Mouse (Mus musculus) MEL (cell line): Measurements from ENCODE around the gene Erbb4. TPM values are rescaled to one million over a fixed set of nuclear protein-coding genes. Genes with fewer than 3 reads are reported as not detected.

Experiments
- DNase-seq: peaks from one replicate; pipeline ENCODE4 v3.0.0; 2011; ENCODE audit warnings: low read depth, low spot score
- H3K27ac ChIP-seq: 2 replicates; pipeline ENCODE4 v1.5.1; 2012; ENCODE audit warnings: low read depth, mild to moderate bottlenecking, control low read depth, low read length, moderate library complexity; ENCODE audit not compliant: control insufficient read depth
- H3K27me3 ChIP-seq, 2 experiments: fragments of 150-350 bp in 1 of 2; sonication (generic) in 1 of 2; 2 replicates each; pipeline ENCODE4 v1.6.1; 2012; ENCODE audit warnings: low read length in 2 of 2, mild to moderate bottlenecking in 2 of 2, improper control_type of control experiment in 1 of 2, moderate library complexity in 1 of 2; ENCODE audit not compliant: insufficient read depth in 2 of 2, control insufficient read depth in 1 of 2
- H3K36me3 ChIP-seq, 2 experiments: 2 replicates each; pipeline ENCODE4 v1.6.1; 2012 to 2014; ENCODE audit warnings: low read length in 2 of 2, improper control_type of control experiment in 1 of 2, inconsistent platforms in 1 of 2, mild to moderate bottlenecking in 1 of 2; ENCODE audit not compliant: insufficient read depth in 2 of 2, control insufficient read depth in 1 of 2
- H3K4me1 ChIP-seq, 2 experiments: fragments of 150-350 bp in 1 of 2; sonication (generic) in 1 of 2; 2 replicates each; pipeline ENCODE4 v1.6.1; 2012; ENCODE audit warnings: low read length in 2 of 2, improper control_type of control experiment in 1 of 2, mild to moderate bottlenecking in 1 of 2; ENCODE audit not compliant: insufficient read depth in 2 of 2, control insufficient read depth in 1 of 2
- H3K4me3 ChIP-seq, 2 experiments: fragments of 150-350 bp in 1 of 2; sonication (generic) in 1 of 2; 2 replicates each; pipeline ENCODE4 v1.5.1; 2012; ENCODE audit warnings: low read depth in 2 of 2, low read length in 2 of 2, mild to moderate bottlenecking in 2 of 2, moderate library complexity in 2 of 2, control low read depth in 1 of 2, improper control_type of control experiment in 1 of 2; ENCODE audit not compliant: control insufficient read depth in 1 of 2, insufficient read depth in 1 of 2
- H3K79me2 ChIP-seq: 2 replicates; pipeline ENCODE4 v1.6.1; 2012; ENCODE audit warnings: mild to moderate bottlenecking, low read length, moderate library complexity; ENCODE audit not compliant: control insufficient read depth, poor library complexity, insufficient read depth
- H3K9ac ChIP-seq: 2 replicates; pipeline ENCODE4 v1.6.1; 2012; ENCODE audit warnings: low read depth, mild to moderate bottlenecking, control low read depth, low read length, moderate library complexity; ENCODE audit not compliant: control insufficient read depth, poor library complexity, severe bottlenecking
- H3K9me3 ChIP-seq: fragments of 150-350 bp; sonication (generic); replicated peaks from 2 replicates; pipeline ENCODE4 v1.6.1; 2012; ENCODE audit warnings: mild to moderate bottlenecking, low read length, improper control_type of control experiment, moderate library complexity; ENCODE audit not compliant: insufficient read depth
- BHLHE40 ChIP-seq: IDR thresholded peaks from 2 replicates; pipeline ENCODE4 v1.6.1; 2012; ENCODE audit warnings: low read depth, mild to moderate bottlenecking, inconsistent platforms, low read length, improper control_type of control experiment, borderline replicate concordance
- CHD1 ChIP-seq: IDR thresholded peaks from 2 replicates; pipeline ENCODE4 v1.6.1; 2012; ENCODE audit warnings: low read depth, mild to moderate bottlenecking, inconsistent platforms, low read length, improper control_type of control experiment
- CTCF ChIP-seq, 3 experiments: IDR thresholded peaks in 2 of 3; conservative IDR thresholded peaks in 1 of 3; 2 replicates each; pipeline ENCODE4 v1.5.1; 2011 to 2012; ENCODE audit warnings: low read length in 3 of 3, low read depth in 2 of 3, mild to moderate bottlenecking in 2 of 3, improper control_type of control experiment in 1 of 3, inconsistent platforms in 1 of 3, mixed read lengths in 1 of 3, moderate library complexity in 1 of 3; ENCODE audit not compliant: control insufficient read depth in 1 of 3, insufficient read depth in 1 of 3, poor library complexity in 1 of 3, severe bottlenecking in 1 of 3
- ELF1 ChIP-seq: IDR thresholded peaks from 2 replicates; pipeline ENCODE4 v1.6.1; 2014; ENCODE audit warnings: low read depth, mild to moderate bottlenecking, inconsistent platforms, low read length, improper control_type of control experiment, moderate library complexity
- EP300 ChIP-seq, 2 experiments: IDR thresholded peaks; 2 replicates each; pipeline ENCODE4 v1.6.1; 2011; ENCODE audit warnings: improper control_type of control experiment in 2 of 2, low read length in 2 of 2, low read depth in 1 of 2, mild to moderate bottlenecking in 1 of 2
- ETS1 ChIP-seq: IDR thresholded peaks from 2 replicates; pipeline ENCODE4 v1.6.1; 2012; ENCODE audit warnings: low read depth, mild to moderate bottlenecking, inconsistent platforms, low read length, improper control_type of control experiment, moderate library complexity
- GABPA ChIP-seq: IDR thresholded peaks from 2 replicates; pipeline ENCODE4 v1.6.1; 2012; ENCODE audit warnings: low read depth, mild to moderate bottlenecking, inconsistent platforms, low read length, improper control_type of control experiment, moderate library complexity
- HCFC1 ChIP-seq: IDR thresholded peaks from 2 replicates; pipeline ENCODE4 v1.6.1; 2012; ENCODE audit warnings: low read depth, mild to moderate bottlenecking, inconsistent platforms, low read length, improper control_type of control experiment, moderate library complexity
- MAFK ChIP-seq: IDR thresholded peaks from 2 replicates; pipeline ENCODE4 v1.6.1; 2011; ENCODE audit warnings: low read depth, mild to moderate bottlenecking, low read length, improper control_type of control experiment, borderline replicate concordance
- MEF2A ChIP-seq: IDR thresholded peaks from 2 replicates; pipeline ENCODE4 v1.6.1; 2014; ENCODE audit warnings: low read depth, mild to moderate bottlenecking, inconsistent platforms, low read length, improper control_type of control experiment; ENCODE audit not compliant: poor library complexity, insufficient replicate concordance, severe bottlenecking; ENCODE audit errors: extremely low read depth
- NRF1 ChIP-seq: IDR thresholded peaks from 2 replicates; pipeline ENCODE4 v1.6.1; 2014; ENCODE audit warnings: low read depth, mild to moderate bottlenecking, inconsistent platforms, low read length, improper control_type of control experiment, moderate library complexity; ENCODE audit not compliant: poor library complexity, insufficient read depth, severe bottlenecking
- POLR2AphosphoS2 ChIP-seq: IDR thresholded peaks from 2 replicates; pipeline ENCODE4 v1.6.1; 2011; ENCODE audit warnings: low read length, improper control_type of control experiment
- SIN3A ChIP-seq: IDR thresholded peaks from 2 replicates; pipeline ENCODE4 v1.6.1; 2012; ENCODE audit warnings: low read length, improper control_type of control experiment, inconsistent platforms
- TCF12 ChIP-seq: IDR thresholded peaks from 2 replicates; pipeline ENCODE4 v1.6.1; 2014; ENCODE audit warnings: low read depth, mild to moderate bottlenecking, inconsistent platforms, low read length, improper control_type of control experiment, moderate library complexity
- UBTF ChIP-seq: IDR thresholded peaks from 2 replicates; pipeline ENCODE4 v1.6.1; 2012; ENCODE audit warnings: low read depth, mild to moderate bottlenecking, inconsistent platforms, low read length, improper control_type of control experiment, moderate library complexity, borderline replicate concordance; ENCODE audit not compliant: insufficient read depth
- USF1 ChIP-seq: IDR thresholded peaks from 2 replicates; pipeline ENCODE4 v1.6.1; 2014; ENCODE audit warnings: low read depth, mild to moderate bottlenecking, inconsistent platforms, low read length, improper control_type of control experiment, moderate library complexity
- USF2 ChIP-seq, 2 experiments: IDR thresholded peaks; 2 replicates each; pipeline ENCODE4 v1.6.1; 2011 to 2012; ENCODE audit warnings: improper control_type of control experiment in 2 of 2, low read length in 2 of 2, borderline replicate concordance in 1 of 2, inconsistent platforms in 1 of 2, low read depth in 1 of 2, mild to moderate bottlenecking in 1 of 2; ENCODE audit not compliant: insufficient read depth in 1 of 2
- polyA plus RNA-seq, 2 experiments: library from polyadenylated mRNA; stranded (reverse) in 1 of 2; unstranded in 1 of 2; fragments of >175 nt in 1 of 2; fragments of >200 nt in 1 of 2; gene quantifications; 2 replicates each; pipeline versions ENCODE4 v1.2.1 to v1.2.4; 2012; ENCODE audit warnings: low replicate concordance in 2 of 2, low read depth in 1 of 2; ENCODE audit not compliant: insufficient read length in 2 of 2, insufficient read depth in 1 of 2, missing spikeins in 1 of 2
- total RNA-seq: library from RNA; depleted of rRNA; stranded (reverse); fragments of 300-350 nt; gene quantifications from 2 replicates; pipeline ENCODE4 v1.2.3, GENCODE M21; 2012

Gene Erbb4
- total and polyA plus RNA-seq, 3 experiments, result not detected

DNA sequence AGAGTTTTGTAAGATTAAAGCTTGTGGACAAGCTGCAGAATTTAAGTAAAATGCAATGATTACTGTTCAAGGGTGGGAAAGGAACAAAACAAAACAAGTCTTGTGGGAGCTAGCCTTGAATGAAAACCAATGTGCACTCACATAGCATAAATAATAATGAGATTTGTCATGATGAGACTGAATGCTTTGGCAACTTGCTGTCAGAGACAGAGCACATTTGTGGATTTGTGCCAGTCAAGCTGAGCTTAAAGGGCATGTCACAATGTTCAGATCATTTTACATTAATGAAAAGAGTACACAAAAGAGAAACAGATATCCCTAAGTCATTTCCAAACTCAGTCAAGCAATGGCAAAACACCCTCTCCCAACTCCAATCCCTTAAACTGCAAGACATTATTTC is 275.8 kb downstream of the Erbb4 start:
- Histone ChIP-seq H3K36me3 (no peaks in the 10 kb centered on the region), H3K79me2 (no peaks in the 10 kb centered on the region), H3K27ac (no peak overlapping the region), H3K4me1 (no peaks in the 10 kb centered on the region), H3K4me3 (no peak overlapping the region)
- DNase-seq, result no peak
- TF ChIP-seq CHD1 (no peak), TCF12 (no peak), BHLHE40 (no peak), USF2 (IDR thresholded peaks at IDR 0.05; ENCODE audit: borderline replicate concordance in 1 of 2, insufficient read depth in 1 of 2, low read depth in 1 of 2, low read length in 2 of 2) (no peak), USF1 (no peak), CTCF (IDR thresholded peaks at IDR 0.05 in 2 of 3, conservative IDR thresholded peaks at IDR 0.05 in 1 of 3; ENCODE audit: control insufficient read depth in 1 of 3, insufficient read depth in 1 of 3, low read depth in 2 of 3, low read length in 3 of 3, poor library complexity in 1 of 3, severe bottlenecking in 1 of 3) (no peak), MEF2A (no peak), ETS1 (no peak), POLR2AphosphoS2 (no peak), EP300 (IDR thresholded peaks at IDR 0.05; ENCODE audit: low read depth in 1 of 2, low read length in 2 of 2) (no peak), UBTF (no peak), ELF1 (no peak), HCFC1 (no peak), NRF1 (no peak)
- TF ChIP-seq, all 39 proteins: peak for 0
- Histone ChIP-seq H3K27me3 (no peaks in the 10 kb centered on the region), H3K9ac (no peak overlapping the region), H3K9me3 (no peaks in the 10 kb centered on the region)

DNA sequence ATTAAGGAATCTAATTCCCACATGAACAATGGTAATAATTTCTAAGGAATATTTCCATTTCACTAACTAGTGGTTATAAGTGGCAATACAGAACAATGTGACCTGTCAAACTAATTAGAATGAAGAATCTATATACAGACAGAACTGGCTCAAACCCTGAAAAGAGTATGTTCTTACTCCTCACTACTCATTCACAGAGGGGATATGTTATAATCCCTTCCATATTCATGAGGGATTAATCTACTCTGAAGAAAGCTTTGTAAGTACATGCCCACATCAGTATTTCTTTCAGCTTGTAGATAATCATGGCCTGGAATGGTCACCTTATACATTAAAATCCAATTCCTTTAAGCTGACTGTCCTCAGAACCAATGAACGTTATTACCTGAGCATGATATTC is 276.3 kb downstream of the Erbb4 start:
- no peak overlapping the region for H3K4me3 ChIP-seq
- no peak overlapping the region for H3K9ac ChIP-seq
- H3K79me2 ChIP-seq, result no peaks in the 10 kb centered on the region
- H3K27me3 ChIP-seq, result no peaks in the 10 kb centered on the region
- H3K4me1 ChIP-seq, result no peaks in the 10 kb centered on the region
- no peak overlapping the region for H3K27ac ChIP-seq
- DNase-seq, result no peak
- TF ChIP-seq SIN3A (no peak), MAFK (no peak), GABPA (no peak), USF1 (no peak)
- no peaks in the 10 kb centered on the region for H3K36me3 ChIP-seq
- no peaks in the 10 kb centered on the region for H3K9me3 ChIP-seq
